Mouse (Mus musculus): ENCODE data around the gene Nrn1. TPM values are rescaled to one million over a fixed set of nuclear protein-coding genes. Genes with fewer than 3 reads are reported as not detected.

Nrn1 gene
- polyA plus RNA-seq, 1 experiment = 1.9 TPM

- no peak for TF ChIP-seq CTCF (IDR thresholded peaks at IDR 0.05; ENCODE audit: borderline replicate concordance, control insufficient read depth, extremely low read depth, insufficient read depth, low read length, poor library complexity)
- TF ChIP-seq POLR2A (IDR thresholded peaks at IDR 0.05; ENCODE audit: control insufficient read depth, extremely low read depth, insufficient read depth, low read length, poor library complexity) = no peak
- Histone ChIP-seq H3K27me3 (ENCODE audit: control insufficient read depth, insufficient read depth, low read length) (no peaks in the 10 kb centered on the region), H3K4me3 (ENCODE audit: control insufficient read depth, insufficient read depth, low read length) (no peak overlapping the region), H3K4me1 (replicated peaks; ENCODE audit: control insufficient read depth, insufficient read depth, low read length) (no peaks in the 10 kb centered on the region), H3K36me3 (ENCODE audit: control insufficient read depth, insufficient read depth, low read length) (no peaks in the 10 kb centered on the region), H3K27ac (ENCODE audit: control insufficient read depth, insufficient read depth, low read length) (no peak overlapping the region)
- no peak for DNase-seq
- 7% methylated on average over 7 of the region's 7 CpGs for WGBS
Measured at GRCm38 (mm10) chr13:36695516-36696201, 39.3 kb downstream of the Nrn1 start.

- Histone ChIP-seq H3K4me1 (replicated peaks; ENCODE audit: control insufficient read depth, insufficient read depth, low read length) (no peaks in the 10 kb centered on the region), H3K36me3 (ENCODE audit: control insufficient read depth, insufficient read depth, low read length) (no peaks in the 10 kb centered on the region), H3K27me3 (ENCODE audit: control insufficient read depth, insufficient read depth, low read length) (no peaks in the 10 kb centered on the region), H3K4me3 (ENCODE audit: control insufficient read depth, insufficient read depth, low read length) (no peak overlapping the region), H3K27ac (ENCODE audit: control insufficient read depth, insufficient read depth, low read length) (no peak overlapping the region)
- WGBS = 91% methylated on average over 4 of the region's 4 CpGs
- DNase-seq = no peak
- TF ChIP-seq CTCF (IDR thresholded peaks at IDR 0.05; ENCODE audit: borderline replicate concordance, control insufficient read depth, extremely low read depth, insufficient read depth, low read length, poor library complexity) (no peak), POLR2A (IDR thresholded peaks at IDR 0.05; ENCODE audit: control insufficient read depth, extremely low read depth, insufficient read depth, low read length, poor library complexity) (no peak)
Measured at GRCm38 (mm10) chr13:36683581-36683980, 51.4 kb downstream of the Nrn1 start.

DNA sequence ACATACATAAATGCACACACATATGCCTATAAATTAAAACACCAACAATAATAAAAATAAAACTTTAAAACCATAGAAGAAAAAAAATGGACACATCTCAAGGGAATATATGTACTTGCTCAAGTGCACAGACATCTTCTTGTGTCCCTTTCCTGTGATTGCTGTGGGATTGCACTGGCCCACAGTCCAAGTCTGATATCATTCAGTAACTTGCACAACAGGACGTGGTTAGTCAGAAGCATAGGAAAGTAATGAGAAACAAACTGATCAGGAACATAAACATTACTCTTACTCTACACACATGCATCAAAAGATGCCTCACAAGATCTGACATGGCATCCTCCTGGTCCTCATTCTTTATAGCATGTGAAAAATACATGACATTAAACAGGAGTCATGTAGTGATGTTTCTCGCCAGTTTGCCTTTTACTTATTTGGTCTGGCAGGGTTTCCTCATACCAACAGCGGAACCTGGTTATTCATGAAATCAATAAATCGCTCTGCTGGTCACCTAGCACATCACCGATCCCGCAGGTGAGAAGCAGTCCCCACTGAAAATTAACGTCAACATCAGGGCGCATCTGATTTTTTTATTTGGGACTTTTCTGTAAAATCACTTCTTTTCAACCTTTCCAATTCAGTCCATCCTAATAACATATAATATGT lies 54.1 kb downstream of the Nrn1 start:
- Histone ChIP-seq H3K4me3 (ENCODE audit: control insufficient read depth, insufficient read depth, low read length) (no peak overlapping the region), H3K36me3 (ENCODE audit: control insufficient read depth, insufficient read depth, low read length) (no peaks in the 10 kb centered on the region), H3K27me3 (ENCODE audit: control insufficient read depth, insufficient read depth, low read length) (no peaks in the 10 kb centered on the region), H3K4me1 (replicated peaks; ENCODE audit: control insufficient read depth, insufficient read depth, low read length) (no peaks in the 10 kb centered on the region), H3K27ac (ENCODE audit: control insufficient read depth, insufficient read depth, low read length) (no peak overlapping the region)
- DNase-seq = no peak
- WGBS = 92% methylated on average over 8 of the region's 8 CpGs
- TF ChIP-seq CTCF (IDR thresholded peaks at IDR 0.05; ENCODE audit: borderline replicate concordance, control insufficient read depth, extremely low read depth, insufficient read depth, low read length, poor library complexity) (no peak), POLR2A (IDR thresholded peaks at IDR 0.05; ENCODE audit: control insufficient read depth, extremely low read depth, insufficient read depth, low read length, poor library complexity) (no peak)

DNA sequence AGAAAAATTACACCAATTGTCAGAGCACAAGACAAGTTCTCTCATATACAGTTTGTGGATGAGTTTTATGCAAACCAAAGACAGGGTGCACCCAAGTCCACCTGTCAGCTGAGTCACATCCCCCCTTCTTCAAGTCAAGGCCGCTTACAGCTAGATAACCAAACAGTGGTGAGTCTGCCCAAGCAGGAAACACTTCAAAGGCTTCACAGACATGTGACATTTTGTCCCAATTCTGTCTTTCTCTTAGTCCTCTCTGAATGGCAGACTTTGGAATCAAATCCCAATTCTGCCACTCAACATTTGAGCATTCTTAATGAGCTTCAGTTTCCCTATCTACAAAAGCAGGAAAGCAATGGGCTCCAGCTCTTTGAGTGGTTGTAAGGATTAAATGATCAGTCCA lies 55.6 kb downstream of the Nrn1 start:
- no peak for DNase-seq
- Histone ChIP-seq H3K36me3 (ENCODE audit: control insufficient read depth, insufficient read depth, low read length) (no peaks in the 10 kb centered on the region), H3K27ac (ENCODE audit: control insufficient read depth, insufficient read depth, low read length) (no peak overlapping the region; the same call in 1 of the 2 replicates), H3K4me3 (ENCODE audit: control insufficient read depth, insufficient read depth, low read length) (no peak overlapping the region), H3K4me1 (replicated peaks; ENCODE audit: control insufficient read depth, insufficient read depth, low read length) (no peaks in the 10 kb centered on the region), H3K27me3 (ENCODE audit: control insufficient read depth, insufficient read depth, low read length) (no peaks in the 10 kb centered on the region)
- 29% methylated on average over 1 of the region's 1 CpGs for WGBS
- TF ChIP-seq POLR2A (IDR thresholded peaks at IDR 0.05; ENCODE audit: control insufficient read depth, extremely low read depth, insufficient read depth, low read length, poor library complexity) (no peak), CTCF (IDR thresholded peaks at IDR 0.05; ENCODE audit: borderline replicate concordance, control insufficient read depth, extremely low read depth, insufficient read depth, low read length, poor library complexity) (no peak)

Measured in thymus, adult 2 months (tissue).